Mouse (Mus musculus): ENCODE data around the gene Zbtb9.
A peak's percentile ranks its signal among the peaks of the same experiment; 100 is the strongest.

The Zbtb9 gene

GRCm38 (mm10) chr17:26947231-26948100 is 25.5 kb upstream of the Zbtb9 start:
- DNase-seq (ENCODE audit: low spot score in 2 of 2) = no peak

DNA sequence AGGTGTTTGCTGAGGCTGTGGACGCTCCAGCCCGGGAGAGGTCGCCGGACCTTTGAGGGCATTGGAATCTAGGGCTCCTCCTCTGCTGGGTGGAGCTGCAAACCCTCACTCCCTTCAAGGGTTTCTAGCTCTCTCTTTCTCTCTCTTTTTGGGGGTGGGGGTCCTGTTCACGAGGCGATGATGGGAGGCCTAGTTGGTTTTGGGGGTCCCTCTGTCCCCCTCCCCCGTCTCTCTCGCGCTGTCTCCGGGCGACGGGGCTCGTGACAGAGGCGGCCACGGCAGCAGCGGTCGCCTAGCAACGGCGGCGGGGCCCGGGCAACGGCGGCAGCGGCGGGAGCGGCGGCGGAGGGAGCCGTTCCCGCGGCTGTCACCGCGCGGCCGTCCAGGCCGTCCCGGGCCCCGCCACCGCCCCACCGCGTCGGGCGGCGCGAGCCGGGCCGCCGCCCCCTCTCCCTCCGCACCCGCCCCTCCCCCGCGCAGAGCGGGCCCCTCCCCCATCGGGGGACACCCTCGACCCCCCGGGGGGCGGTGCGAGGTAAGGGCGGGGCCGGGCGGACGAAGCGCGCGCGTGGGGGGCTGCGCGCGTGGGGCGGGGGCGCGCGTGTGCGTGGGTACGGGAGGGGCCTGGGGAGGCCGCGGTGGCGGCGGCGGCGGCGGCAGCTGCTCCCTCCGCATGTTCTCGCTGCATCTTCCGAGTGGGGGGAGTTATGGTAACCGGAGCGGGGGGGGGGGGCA is 24.5 kb upstream of the Zbtb9 start:
- peak; percentile 61 to 73 for DNase-seq (ENCODE audit: low spot score in 2 of 2)

DNA sequence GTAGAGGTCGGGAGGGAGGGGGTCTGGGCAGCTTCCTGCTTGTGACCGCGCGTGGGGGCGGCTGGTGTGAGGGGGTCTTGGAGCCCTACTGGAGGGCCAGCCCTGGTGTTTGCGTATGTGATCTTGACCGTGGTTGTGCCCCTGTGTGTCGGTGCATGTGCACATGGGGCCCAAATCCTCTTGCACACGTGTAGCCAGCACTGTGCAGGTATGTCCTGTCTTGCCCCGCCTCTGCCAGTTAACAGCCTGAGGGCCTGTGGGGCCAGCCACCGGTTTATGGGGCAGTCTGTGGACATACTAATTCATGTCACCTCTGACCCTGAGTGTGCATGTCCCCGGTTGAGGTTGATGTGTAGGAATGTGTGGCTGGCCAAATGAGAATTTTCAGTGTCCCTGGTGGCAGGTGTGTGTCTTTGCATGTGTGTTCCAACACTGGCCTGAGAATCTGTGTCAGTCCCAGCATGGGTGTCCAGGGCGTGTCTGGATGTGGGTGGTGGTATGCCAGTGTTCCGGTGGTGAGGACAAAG is 23.9 kb upstream of the Zbtb9 start:
- DNase-seq (ENCODE audit: low spot score in 2 of 2) = no peak

DNA sequence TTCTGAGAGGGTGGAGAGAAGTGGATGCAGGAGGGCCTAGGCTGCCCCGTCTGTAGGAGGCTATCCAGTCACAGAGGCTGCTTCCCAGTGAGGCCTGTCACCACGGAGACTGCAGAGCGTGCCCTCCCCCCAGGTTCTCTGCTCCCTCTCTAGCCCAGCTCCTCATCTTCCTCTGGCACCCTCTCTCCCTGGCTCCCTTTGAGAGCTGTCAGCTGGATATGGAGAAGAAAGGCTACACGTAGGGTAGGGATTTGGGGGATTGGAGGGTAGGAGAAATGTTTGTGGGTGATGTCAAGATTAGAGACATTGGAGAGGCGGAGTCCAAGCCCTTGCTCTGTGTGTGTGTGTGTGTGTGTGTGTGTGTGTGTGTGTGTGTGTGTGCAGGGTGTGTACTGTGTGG is 23.1 kb upstream of the Zbtb9 start:
- no peak for DNase-seq (ENCODE audit: low spot score in 2 of 2)

- DNase-seq (ENCODE audit: low spot score in 2 of 2) = no peak
Measured at GRCm38 (mm10) chr17:26950560-26951288, 22.2 kb upstream of the Zbtb9 start.

- DNase-seq (ENCODE audit: low spot score in 2 of 2) = peak in 1 of 2 experiments; percentile 88
Measured at GRCm38 (mm10) chr17:26951406-26951805, 21.6 kb upstream of the Zbtb9 start.

- no peak for DNase-seq (ENCODE audit: low spot score in 2 of 2)
Measured at GRCm38 (mm10) chr17:26951952-26952877, 20.8 kb upstream of the Zbtb9 start.

- peak in 1 of 2 experiments; percentile 17 for DNase-seq (ENCODE audit: low spot score in 2 of 2)
Measured at GRCm38 (mm10) chr17:26953201-26953600, 19.8 kb upstream of the Zbtb9 start.

GRCm38 (mm10) chr17:26953726-26954125 is 19.2 kb upstream of the Zbtb9 start:
- no peak for DNase-seq (ENCODE audit: low spot score in 2 of 2)

GRCm38 (mm10) chr17:26956309-26956708 is 16.7 kb upstream of the Zbtb9 start:
- peak in 1 of 2 experiments; percentile 15 for DNase-seq (ENCODE audit: low spot score in 2 of 2)

DNA sequence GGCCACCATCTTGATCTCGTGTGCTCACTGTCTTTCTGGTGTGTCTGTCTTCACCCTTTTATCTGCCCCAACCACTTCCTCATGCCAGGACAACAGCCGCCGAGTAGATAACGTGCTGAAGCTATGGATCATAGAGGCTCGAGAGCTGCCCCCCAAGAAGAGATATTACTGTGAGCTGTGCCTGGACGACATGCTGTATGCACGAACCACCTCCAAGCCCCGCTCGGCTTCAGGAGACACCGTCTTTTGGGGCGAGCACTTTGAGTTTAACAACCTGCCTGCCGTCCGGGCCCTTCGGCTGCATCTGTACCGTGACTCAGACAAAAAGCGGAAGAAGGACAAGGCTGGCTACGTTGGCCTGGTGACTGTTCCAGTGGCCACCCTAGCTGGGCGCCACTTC is 16.1 kb upstream of the Zbtb9 start:
- DNase-seq (ENCODE audit: low spot score in 2 of 2) = peak in 1 of 2 experiments; percentile 56

- DNase-seq (ENCODE audit: low spot score in 2 of 2) = peak in 1 of 2 experiments; percentile 15
Measured at GRCm38 (mm10) chr17:26957872-26958271, 15.1 kb upstream of the Zbtb9 start.

DNA sequence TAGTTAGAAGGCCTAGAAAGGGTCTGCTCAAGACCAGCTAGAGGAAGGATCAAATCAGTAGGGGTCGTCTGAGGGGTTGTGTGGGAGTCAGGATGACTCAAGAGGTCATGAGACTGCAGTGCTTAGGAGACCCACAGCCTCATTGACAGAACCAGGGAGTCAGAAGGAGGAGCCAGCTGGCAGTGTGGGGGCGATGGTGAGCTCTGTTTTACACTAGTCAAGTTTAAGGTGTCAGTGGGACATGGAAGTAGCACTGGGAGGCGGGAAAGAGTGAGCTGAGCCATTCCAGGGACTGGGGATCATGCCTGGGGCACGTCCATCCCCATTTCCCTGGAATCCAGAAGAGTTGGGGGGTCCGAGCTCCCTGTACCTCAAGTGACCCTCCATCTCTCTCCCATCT is 14.1 kb upstream of the Zbtb9 start:
- peak in 1 of 2 experiments; percentile 31 for DNase-seq (ENCODE audit: low spot score in 2 of 2)

DNA sequence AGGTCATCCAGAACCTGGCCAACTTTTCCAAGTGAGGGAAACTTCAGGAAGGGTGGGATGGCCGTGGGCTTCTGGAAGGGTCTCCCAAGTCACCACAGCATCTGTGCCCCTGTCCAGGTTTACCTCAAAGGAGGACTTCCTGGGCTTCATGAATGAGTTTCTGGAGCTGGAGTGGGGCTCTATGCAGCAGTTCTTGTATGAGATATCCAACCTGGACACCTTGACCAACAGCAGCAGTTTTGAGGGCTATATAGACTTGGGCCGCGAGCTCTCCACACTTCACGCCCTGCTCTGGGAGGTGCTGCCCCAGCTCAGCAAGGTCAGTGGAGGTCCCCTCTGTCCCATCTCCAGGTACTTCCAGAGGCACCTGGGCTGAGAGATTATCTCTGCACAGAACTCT is 13.2 kb upstream of the Zbtb9 start:
- DNase-seq (ENCODE audit: low spot score in 2 of 2) = no peak

DNA sequence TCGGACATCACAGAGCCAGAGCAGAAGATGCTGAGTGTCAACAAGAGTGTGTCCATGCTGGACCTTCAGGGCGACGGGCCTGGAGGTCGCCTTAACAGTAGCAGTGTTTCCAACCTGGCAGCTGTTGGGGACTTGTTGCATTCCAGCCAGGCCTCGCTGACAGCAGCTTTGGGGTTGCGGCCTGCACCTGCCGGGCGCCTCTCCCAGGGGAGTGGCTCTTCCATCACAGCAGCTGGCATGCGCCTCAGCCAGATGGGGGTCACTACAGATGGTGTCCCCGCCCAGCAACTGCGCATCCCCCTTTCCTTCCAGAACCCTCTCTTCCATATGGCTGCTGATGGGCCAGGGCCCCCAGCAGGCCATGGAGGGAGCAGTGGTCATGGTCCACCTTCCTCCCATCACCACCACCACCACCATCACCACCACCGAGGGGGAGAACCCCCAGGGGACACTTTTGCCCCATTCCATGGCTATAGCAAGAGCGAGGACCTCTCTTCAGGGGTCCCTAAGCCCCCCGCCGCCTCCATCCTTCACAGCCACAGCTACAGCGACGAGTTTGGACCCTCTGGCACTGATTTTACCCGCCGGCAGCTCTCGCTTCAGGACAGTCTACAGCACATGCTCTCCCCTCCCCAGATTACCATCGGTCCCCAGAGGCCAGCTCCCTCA is 11.3 kb upstream of the Zbtb9 start:
- peak in 1 of 2 experiments; percentile 18 for DNase-seq (ENCODE audit: low spot score in 2 of 2)

DNA sequence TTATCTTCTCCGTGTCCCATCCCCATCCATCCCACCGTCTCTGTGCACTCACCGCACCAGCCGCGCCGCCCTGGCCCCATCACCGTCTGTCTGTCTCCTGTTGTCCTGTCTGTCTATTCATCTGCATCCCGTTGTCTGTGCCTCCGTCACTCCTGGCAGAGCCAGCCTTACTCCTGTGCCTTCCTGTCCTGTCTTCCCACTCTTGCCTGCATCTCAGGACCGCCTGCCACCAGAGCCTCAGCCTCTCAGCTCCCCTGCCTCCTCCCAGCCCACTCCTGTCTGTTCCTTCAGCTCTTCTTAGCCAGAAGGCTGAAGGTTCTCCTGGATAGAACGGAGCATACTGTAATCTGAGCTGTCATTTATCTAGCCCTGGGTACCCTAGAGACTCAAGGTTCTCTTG is 6.0 kb upstream of the Zbtb9 start:
- DNase-seq (ENCODE audit: low spot score in 2 of 2) = no peak

GRCm38 (mm10) chr17:26967477-26967876 is 5.5 kb upstream of the Zbtb9 start:
- DNase-seq (ENCODE audit: low spot score in 2 of 2) = no peak

GRCm38 (mm10) chr17:26968200-26968611 is 4.8 kb upstream of the Zbtb9 start:
- no peak for DNase-seq (ENCODE audit: low spot score in 2 of 2)

- no peak for DNase-seq (ENCODE audit: low spot score in 2 of 2)
Measured at GRCm38 (mm10) chr17:26969257-26969656, 3.7 kb upstream of the Zbtb9 start.

DNA sequence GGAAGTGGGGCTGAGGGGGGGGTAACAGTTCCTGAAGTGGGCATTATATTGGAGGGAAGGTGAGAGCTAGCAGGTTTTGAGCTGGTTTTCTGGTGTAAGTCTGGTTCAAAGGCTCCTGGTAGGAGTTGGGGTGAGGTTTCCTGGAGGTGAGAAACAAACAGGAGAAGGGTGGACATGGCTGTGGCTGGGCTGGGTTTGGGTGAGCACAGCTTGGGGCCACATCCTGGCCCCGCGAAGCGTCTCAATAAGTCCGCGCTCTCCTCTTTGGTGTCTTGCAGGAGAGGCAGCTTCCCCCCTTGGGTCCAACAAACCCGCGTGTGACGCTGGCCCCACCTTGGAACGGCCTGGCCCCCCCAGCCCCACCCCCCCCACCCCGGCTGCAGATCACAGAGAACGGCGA is 2.7 kb upstream of the Zbtb9 start:
- no peak for DNase-seq (ENCODE audit: low spot score in 2 of 2)

Measured in spleen, postnatal 10 days (tissue).